Mouse (Mus musculus): ENCODE results near the gene Bnipl.

The Bnipl gene

GRCm38 (mm10) chr3:95277149-95277551, 26.2 kb upstream of the Bnipl start:
- no peak for DNase-seq

- DNase-seq: no peak
These were observed 25.5 kb upstream of the Bnipl start for GRCm38 (mm10) chr3:95276428-95276934.

- DNase-seq: no peak
These were observed 24.2 kb upstream of the Bnipl start for GRCm38 (mm10) chr3:95275161-95275560.

GRCm38 (mm10) chr3:95274453-95274852, 23.5 kb upstream of the Bnipl start:
- DNase-seq: no peak

GRCm38 (mm10) chr3:95273471-95273870, 22.5 kb upstream of the Bnipl start:
- DNase-seq: no peak

GRCm38 (mm10) chr3:95270766-95271364, 19.9 kb upstream of the Bnipl start:
- DNase-seq: no peak

GRCm38 (mm10) chr3:95269789-95270188, 18.8 kb upstream of the Bnipl start:
- DNase-seq: no peak

- DNase-seq: no peak
These were observed 16.9 kb upstream of the Bnipl start for GRCm38 (mm10) chr3:95267855-95268254.

- no peak for DNase-seq
These were observed 15.1 kb upstream of the Bnipl start for GRCm38 (mm10) chr3:95266052-95266451.

GRCm38 (mm10) chr3:95264724-95265123, 13.7 kb upstream of the Bnipl start:
- DNase-seq: no peak

GRCm38 (mm10) chr3:95263089-95263739, 12.2 kb upstream of the Bnipl start:
- DNase-seq: peak; percentile 86

GRCm38 (mm10) chr3:95261975-95262374, 11.0 kb upstream of the Bnipl start:
- DNase-seq: no peak

GRCm38 (mm10) chr3:95256931-95257330, 5.9 kb upstream of the Bnipl start:
- no peak for DNase-seq

- no peak for DNase-seq
These were observed 632 bp downstream of the Bnipl start for GRCm38 (mm10) chr3:95250361-95250760.

GRCm38 (mm10) chr3:95247660-95248336, 3.2 kb downstream of the Bnipl start:
- DNase-seq: no peak

- DNase-seq: peak; percentile 72
These were observed 4.3 kb downstream of the Bnipl start for GRCm38 (mm10) chr3:95246465-95247231.

- DNase-seq: no peak
These were observed 7.9 kb downstream of the Bnipl start for GRCm38 (mm10) chr3:95243086-95243485.

GRCm38 (mm10) chr3:95241498-95241897, 9.5 kb downstream of the Bnipl start, which contains the start of gene Gm128:
Gm128 (minus strand) TSS chr3:95241598.
- no peak for DNase-seq

- no peak for DNase-seq
These were observed 10.1 kb downstream of the Bnipl start for GRCm38 (mm10) chr3:95240900-95241299.

GRCm38 (mm10) chr3:95239971-95240370, 11.0 kb downstream of the Bnipl start:
- DNase-seq: no peak

- no peak for DNase-seq
These were observed 12.0 kb downstream of the Bnipl start for GRCm38 (mm10) chr3:95239022-95239421.

- peak; percentile 45 for DNase-seq
These were observed 13.4 kb downstream of the Bnipl start for GRCm38 (mm10) chr3:95237541-95238099.
